Mouse (Mus musculus): Measurements from ENCODE around the gene Bglap.

GRCm38 (mm10) chr3:88420771-88421170 lies 36.5 kb upstream of the Bglap start:
- TF ChIP-seq POLR2A (IDR thresholded peaks at IDR 0.05; ENCODE audit: borderline replicate concordance, extremely low read depth, insufficient read depth, insufficient read length, poor library complexity, severe bottlenecking) (no peak), CTCF (IDR thresholded peaks at IDR 0.05; ENCODE audit: borderline replicate concordance, extremely low read depth, insufficient read depth, insufficient read length) (no peak)

All from brain, embryonic 14.5 days (tissue).